Mouse (Mus musculus) hindbrain, embryonic 14.5 days (tissue): ENCODE measurements around the gene Spink2. TPM values are rescaled to one million over a fixed set of nuclear protein-coding genes. Genes with fewer than 3 reads are reported as not detected.
A peak's percentile ranks its signal among the peaks of the same experiment; 100 is the strongest.

Source experiments
- ATAC-seq: fragments of 200-750 bp; cut with Nextera tagmentation; 2 replicates; pipeline ENCODE4 v1.8.0; 2017; ENCODE audit warnings: moderate number of reproducible peaks, mild to moderate bottlenecking, moderate TSS enrichment, moderate library complexity; ENCODE audit not compliant: low FRiP score
- DNase-seq: peaks from one replicate; pipeline ENCODE4 v3.0.0-alpha.2; 2015; ENCODE audit warnings: low spot score
- H3K27ac ChIP-seq: fragments of 300-500 bp; sonication (generic); 2 replicates; pipeline ENCODE4 v1.5.1; 2014; ENCODE audit warnings: mild to moderate bottlenecking, moderate library complexity
- H3K27me3 ChIP-seq: fragments of 300-500 bp; sonication (generic); 2 replicates; pipeline ENCODE4 v1.6.1; 2014; ENCODE audit warnings: mild to moderate bottlenecking, low read length, mixed read lengths; ENCODE audit not compliant: control insufficient read depth, insufficient read depth
- H3K36me3 ChIP-seq: fragments of 300-500 bp; sonication (generic); replicated peaks from 2 replicates; pipeline ENCODE4 v1.6.1; 2014; ENCODE audit not compliant: control insufficient read depth, insufficient read depth
- H3K4me1 ChIP-seq: fragments of 300-500 bp; sonication (generic); replicated peaks from 2 replicates; pipeline ENCODE4 v1.6.1; 2014; ENCODE audit warnings: antibody characterized with exemption, low read length, mixed read lengths; ENCODE audit not compliant: control insufficient read depth, insufficient read depth
- H3K4me2 ChIP-seq: fragments of 300-500 bp; sonication (generic); replicated peaks from 2 replicates; pipeline ENCODE4 v1.6.1; 2014; ENCODE audit warnings: mild to moderate bottlenecking, moderate library complexity
- H3K4me3 ChIP-seq: fragments of 300-500 bp; sonication (generic); replicated peaks from 2 replicates; pipeline ENCODE4 v1.5.1; 2014; ENCODE audit warnings: mild to moderate bottlenecking, low read length
- H3K9ac ChIP-seq: fragments of 300-500 bp; sonication (generic); 2 replicates; pipeline ENCODE4 v1.6.1; 2014
- H3K9me3 ChIP-seq: fragments of 300-500 bp; sonication (generic); 2 replicates; pipeline ENCODE4 v1.6.1; 2016; ENCODE audit warnings: low read length; ENCODE audit not compliant: control insufficient read depth
- WGBS: fragments of 180-500 bp; shearing (Covaris S2); extraction: QIAGEN DNeasy Blood & Tissue Kit; methylation state at CpG from one replicate; pipeline ENCODE4 v1.1.7; 2014; 5-methylcytosine and 5-hydroxymethylcytosine counted together
- polyA plus RNA-seq: library from polyadenylated mRNA; unstranded; fragments of >200 nt; fragmentation: Nextera tagmentation; extraction: Ambion mirVana; gene quantifications from 2 replicates; pipeline ENCODE4 v1.2.1, GENCODE M21; 2014

The Spink2 gene
- polyA plus RNA-seq, 1 experiment from 2014 or later, result 2.0 TPM

DNA sequence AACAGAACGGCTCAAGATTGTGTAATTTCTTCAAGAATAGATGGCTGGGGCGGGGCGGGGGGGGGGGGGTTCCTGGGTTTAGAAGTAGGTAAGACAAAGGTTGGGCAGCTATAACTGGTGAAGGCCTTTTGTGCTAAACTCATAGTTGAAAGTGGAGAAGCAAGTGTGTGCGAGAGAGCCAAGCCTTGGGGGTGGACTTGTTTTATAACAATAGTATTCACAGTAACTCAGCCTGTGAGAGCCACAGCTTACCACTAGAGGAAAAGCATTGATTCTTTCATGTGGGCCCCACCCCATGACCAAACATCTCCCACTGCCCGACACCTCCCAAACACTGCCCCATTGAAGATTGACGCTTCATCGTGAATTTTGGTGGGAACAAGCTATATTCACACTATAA lies 47.7 kb downstream of the Spink2 start:
- DNase-seq, result no peak
- Histone ChIP-seq H3K27me3 (no peaks in the 10 kb centered on the region), H3K27ac (no peak overlapping the region), H3K9me3 (no peaks in the 10 kb centered on the region), H3K4me3 (no peak overlapping the region), H3K4me1 (no peaks in the 10 kb centered on the region), H3K9ac (no peak overlapping the region), H3K36me3 (no peaks in the 10 kb centered on the region), H3K4me2 (no peak overlapping the region)
- WGBS, result 94% methylated on average over 7 of the region's 7 CpGs
- no peak for ATAC-seq

DNA sequence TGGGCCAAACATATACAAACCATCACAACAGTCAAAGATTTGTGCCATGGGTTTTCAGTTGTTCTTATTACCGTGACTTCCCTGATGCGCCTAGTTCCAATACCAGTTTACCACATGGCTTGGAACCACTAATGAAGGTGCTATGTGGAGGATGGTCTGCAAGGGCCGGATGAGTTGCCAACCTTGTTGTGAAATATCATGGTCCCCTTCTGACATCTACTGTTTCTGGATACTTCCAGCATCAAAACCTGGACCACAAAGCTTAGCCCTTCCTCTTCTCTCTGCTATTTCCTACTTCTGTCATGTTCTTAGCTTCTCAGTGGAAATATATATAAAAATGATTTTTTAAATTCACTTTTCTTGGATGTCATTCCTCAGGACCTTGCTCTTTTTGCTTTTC lies 48.7 kb downstream of the Spink2 start:
- 94% methylated on average over 3 of the region's 3 CpGs for WGBS
- ATAC-seq, result no peak

DNA sequence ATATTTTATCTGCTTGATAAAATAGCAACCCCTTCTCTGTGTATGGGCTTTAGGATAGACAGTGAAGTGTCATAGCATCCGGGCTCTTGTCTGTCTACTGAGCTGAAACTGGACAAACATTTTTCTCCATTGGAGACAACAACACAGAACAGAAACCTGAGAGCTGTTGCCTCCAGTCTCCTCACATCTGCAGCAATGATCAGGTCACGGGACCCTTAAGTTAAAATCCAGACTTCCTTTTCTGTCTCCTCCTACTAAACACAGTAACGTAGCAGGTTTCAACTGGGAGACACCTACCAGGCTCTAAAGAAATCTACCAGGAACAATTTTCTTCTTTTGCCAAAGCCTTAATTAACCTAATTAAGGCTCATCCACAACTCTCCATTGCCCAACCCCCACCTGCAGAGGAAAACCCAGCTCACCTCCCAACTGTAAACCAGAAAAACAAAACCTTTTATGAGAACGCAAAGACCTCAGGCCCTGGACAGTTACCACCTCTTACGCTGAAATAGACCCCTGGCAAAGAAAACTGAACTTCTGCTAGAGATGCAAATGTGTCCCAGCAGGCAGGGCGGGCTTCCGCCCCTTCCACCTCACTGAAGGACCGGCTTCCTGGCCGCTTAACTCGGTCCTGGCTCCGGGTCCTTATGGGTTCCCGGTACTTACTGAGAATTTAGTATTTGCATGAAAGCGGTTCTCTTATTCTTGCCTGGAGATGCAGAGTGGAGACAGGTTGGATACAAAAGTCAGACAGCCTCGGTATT lies 53.3 kb downstream of the Spink2 start:
- WGBS, result 43% methylated on average over 14 of the region's 14 CpGs
- no peak overlapping the region for H3K27ac ChIP-seq
- ATAC-seq (no peak), DNase-seq (no peak)
- no peak overlapping the region for H3K4me2 ChIP-seq
- H3K9ac ChIP-seq, result no peak overlapping the region
- no peaks in the 10 kb centered on the region for H3K4me1 ChIP-seq
- no peak overlapping the region for H3K4me3 ChIP-seq
- H3K36me3 ChIP-seq, result no peaks in the 10 kb centered on the region
- H3K9me3 ChIP-seq, result no peaks in the 10 kb centered on the region
- H3K27me3 ChIP-seq, result no peaks in the 10 kb centered on the region

More for the DNA sequence above, 48.7 kb downstream of the Spink2 start:
- no peak for DNase-seq
- no peak overlapping the region for H3K27ac ChIP-seq
- no peaks in the 10 kb centered on the region for H3K36me3 ChIP-seq
- H3K9ac ChIP-seq, result no peak overlapping the region
- H3K9me3 ChIP-seq, result no peaks in the 10 kb centered on the region
- no peak overlapping the region for H3K4me2 ChIP-seq
- no peaks in the 10 kb centered on the region for H3K27me3 ChIP-seq
- H3K4me3 ChIP-seq, result no peak overlapping the region
- H3K4me1 ChIP-seq, result no peaks in the 10 kb centered on the region

DNA sequence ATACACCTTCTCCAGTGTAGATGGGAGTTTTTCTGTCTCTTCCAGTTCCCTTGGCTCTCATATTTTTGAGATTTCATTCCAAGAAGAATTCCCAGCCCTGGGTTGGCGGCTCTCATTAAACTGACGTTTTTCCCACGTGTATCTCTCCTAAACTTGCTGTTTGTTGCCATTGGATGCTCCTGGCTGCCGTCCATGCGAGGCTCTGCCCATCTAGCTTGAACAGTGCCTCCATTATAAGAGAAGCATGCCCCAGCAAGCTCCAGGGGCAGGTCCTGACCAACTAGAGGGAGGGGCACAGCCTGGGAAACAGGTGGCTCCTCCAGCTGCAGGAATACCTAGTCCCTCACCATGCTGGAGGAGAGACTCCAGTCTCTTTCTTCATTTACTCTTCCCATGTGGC lies 54.3 kb downstream of the Spink2 start:
- Histone ChIP-seq H3K27ac (no peak overlapping the region), H3K4me3 (no peak overlapping the region), H3K4me2 (no peak overlapping the region), H3K9me3 (no peaks in the 10 kb centered on the region), H3K9ac (no peak overlapping the region), H3K27me3 (no peaks in the 10 kb centered on the region), H3K36me3 (no peaks in the 10 kb centered on the region), H3K4me1 (no peaks in the 10 kb centered on the region)
- DNase-seq, result peak; percentile 27
- ATAC-seq, result no peak
- WGBS, result 69% methylated on average over 5 of the region's 5 CpGs

DNA sequence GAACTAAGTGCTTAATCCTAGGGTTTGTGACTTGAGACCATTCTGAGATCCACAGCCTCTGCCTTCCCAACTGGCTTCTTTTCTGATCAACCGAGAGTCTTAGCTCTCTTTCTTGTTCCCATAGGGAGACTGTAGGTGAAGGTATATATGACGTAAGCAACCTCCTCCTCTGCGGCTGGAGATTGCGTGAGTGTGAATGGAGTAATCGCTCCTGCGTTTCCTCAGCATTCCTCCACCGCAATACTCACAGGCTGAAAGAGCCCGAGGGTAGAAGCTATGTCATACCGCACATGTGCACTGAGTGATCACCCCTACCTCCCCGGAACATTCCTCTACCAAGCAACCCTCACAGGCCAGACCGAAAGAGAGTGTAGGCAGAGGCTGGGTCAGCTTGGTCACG lies 55.7 kb downstream of the Spink2 start:
- no peaks in the 10 kb centered on the region for H3K4me1 ChIP-seq
- H3K9me3 ChIP-seq, result no peaks in the 10 kb centered on the region
- WGBS, result 93% methylated on average over 12 of the region's 12 CpGs
- no peak overlapping the region for H3K4me2 ChIP-seq
- H3K9ac ChIP-seq, result no peak overlapping the region
- no peak for ATAC-seq
- no peaks in the 10 kb centered on the region for H3K27me3 ChIP-seq
- H3K27ac ChIP-seq, result no peak overlapping the region
- DNase-seq, result no peak
- H3K36me3 ChIP-seq, result no peaks in the 10 kb centered on the region
- H3K4me3 ChIP-seq, result no peak overlapping the region

Other genes starting within 250 kb of the Spink2 start
- 87.6 and 95.2 TPM in 2 replicates for gene Srp72, start 236.8 kb downstream of the Spink2 start, polyA plus RNA-seq
- not detected in 2 replicates for gene Arl9, start 207.4 kb downstream of the Spink2 start, polyA plus RNA-seq
- 0.53 and 0.66 TPM in 2 replicates for gene Thegl, start 195.4 kb downstream of the Spink2 start, polyA plus RNA-seq
- 8.4 and 11.3 TPM in 2 replicates for gene Hopx, start 96.3 kb downstream of the Spink2 start, polyA plus RNA-seq
- 8.4 and 8.6 TPM in 2 replicates for gene Rest, start 54.0 kb upstream of the Spink2 start, polyA plus RNA-seq
- 32.1 and 37.3 TPM in 2 replicates for gene Noa1, start 98.6 kb upstream of the Spink2 start, polyA plus RNA-seq
- gene Polr2b, start 98.7 kb upstream of the Spink2 start, polyA plus RNA-seq, result 57.5 and 67.8 TPM in 2 replicates
- 70.5 and 80.4 TPM in 2 replicates for gene Igfbp7, start 196.6 kb upstream of the Spink2 start, polyA plus RNA-seq